Mouse (Mus musculus) brain, adult 10 weeks (tissue): ENCODE results near the gene Nipsnap1. TPM values are rescaled to one million over a fixed set of nuclear protein-coding genes. Genes with fewer than 3 reads are reported as not detected.

Source experiments
- polyA plus RNA-seq: library from polyadenylated mRNA; stranded (reverse); fragments of 350-450 nt; fragmentation: Illumina TruSeq; extraction: RNeasy Lipid Tissue Mini Kit (QIAGEN cat#74804); gene quantifications from one replicate; pipeline ENCODE4 v1.2.3, GENCODE M21; 2015; ENCODE audit warnings: low read depth, low replicate concordance

Nipsnap1 gene
- 110 TPM for polyA plus RNA-seq

DNA sequence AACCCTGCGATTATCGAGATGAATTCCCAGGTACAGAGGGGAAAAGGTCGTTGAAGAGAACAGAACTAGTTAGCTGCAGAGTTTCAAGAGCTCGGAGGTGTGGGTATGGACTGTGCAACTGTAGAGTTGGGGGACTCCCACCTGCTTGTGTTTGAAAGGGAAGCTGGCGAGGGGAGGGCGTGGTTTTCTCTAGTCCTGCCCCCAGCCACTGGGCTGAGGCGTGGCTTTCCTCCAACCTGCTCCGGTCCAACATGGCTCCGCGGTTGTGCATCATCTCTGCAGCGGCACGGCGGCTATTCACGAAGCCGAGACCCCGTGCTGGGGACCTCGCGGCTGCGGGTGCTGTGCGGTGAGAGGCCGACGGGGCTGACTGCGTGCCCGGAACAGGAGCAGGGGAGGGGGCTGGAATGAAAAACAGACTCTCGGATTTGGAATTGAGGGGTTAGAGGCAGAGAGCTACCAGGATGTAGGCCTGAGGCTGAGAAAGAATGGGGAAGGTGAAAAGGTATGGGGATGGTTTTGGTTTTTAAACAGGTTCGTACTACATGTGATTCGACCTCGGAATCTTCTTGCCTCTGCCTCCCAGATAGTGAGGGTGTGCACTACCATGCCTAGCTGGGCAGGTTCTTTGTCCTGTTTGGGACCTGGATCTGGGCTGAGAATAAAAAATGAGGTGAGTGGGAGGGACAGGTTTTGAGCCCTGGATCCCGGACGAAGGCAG, at the start of gene Nipsnap1:
Gene Nipsnap1, plus strand, starts transcription at position 197 of the 721 bp plus-strand sequence.

DNA sequence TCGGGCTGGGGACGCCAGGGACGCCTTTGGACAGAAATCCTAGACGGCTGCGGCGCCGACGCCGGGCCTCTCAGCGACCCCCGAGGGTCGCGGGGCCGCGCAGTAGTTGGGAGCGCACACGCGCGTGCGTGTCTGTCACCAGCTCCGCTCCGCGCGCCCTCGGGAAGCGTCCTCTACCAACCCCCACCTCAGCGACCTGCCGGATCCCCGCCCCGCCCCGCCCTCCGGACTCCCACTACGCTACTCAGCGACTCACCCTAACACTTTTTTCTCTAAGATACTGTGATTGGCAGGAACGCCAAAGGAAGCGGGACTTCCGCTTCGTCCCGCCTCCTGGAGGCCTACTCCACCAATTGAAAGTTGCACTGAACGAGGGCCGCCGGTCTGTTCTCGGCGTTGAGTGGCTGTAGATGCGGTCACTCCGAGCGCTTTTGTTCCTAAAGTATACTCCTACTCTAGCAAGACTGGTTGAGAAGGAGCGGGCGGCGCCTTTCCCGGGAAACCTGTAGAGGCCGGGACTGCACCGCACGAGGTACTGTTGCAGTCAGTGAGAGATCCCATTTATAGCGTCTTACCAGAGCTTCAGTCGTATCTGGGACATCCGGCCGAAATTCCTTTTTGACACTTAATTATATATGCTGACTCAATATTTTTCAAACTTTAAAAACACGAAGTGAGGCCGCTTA, 24.4 kb upstream of the Nipsnap1 start, which contains the start of gene Nf2:
Gene Nf2, minus strand, starts transcription at position 279 of the 686 bp plus-strand sequence.

DNA sequence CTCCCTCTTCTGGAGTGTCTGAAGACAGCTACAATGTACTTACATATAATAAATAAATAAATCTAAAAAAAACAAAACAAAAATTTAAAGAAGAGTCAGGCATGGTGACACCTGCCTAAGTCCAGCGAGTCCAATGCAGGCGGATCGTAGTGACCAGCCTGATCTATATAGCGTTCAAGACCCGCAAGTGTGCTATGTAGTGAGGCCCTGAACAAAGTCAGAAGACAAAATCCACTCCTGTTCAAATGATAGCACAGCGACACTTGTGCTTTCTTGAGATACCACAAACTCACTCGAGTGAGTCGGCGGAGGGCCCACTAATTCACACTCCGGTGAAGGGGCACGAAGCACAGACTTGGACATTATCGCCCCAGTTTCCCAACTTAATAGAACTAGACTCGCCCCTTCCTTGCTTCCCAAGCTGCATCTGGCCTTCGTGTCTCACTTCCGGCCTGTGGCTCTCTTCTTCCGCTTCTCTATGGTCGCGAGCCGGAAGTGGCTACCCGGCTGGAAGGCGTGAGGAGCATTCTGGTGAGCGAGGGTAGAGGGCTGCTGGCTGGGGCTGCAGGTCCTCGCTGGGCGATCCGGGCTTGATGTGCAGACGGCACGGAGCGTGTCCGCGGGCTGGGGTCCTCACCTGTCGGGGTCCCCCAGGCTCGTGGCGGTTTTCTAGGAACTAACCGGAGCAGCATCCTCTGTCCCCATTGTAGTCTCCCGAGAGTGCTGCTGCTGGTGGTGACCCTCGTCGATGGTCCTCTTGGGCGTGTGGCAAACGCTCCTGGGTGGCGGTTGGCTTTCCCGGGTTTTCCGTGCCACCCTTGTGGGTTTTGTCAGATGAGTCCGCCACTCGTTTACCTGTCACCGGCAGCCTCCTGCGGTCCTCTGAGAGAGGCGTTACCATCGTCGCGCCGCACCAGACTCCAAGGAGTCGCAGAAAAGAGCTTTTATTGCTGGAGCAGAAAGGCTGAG, 21.4 kb downstream of the Nipsnap1 start, which contains the start of gene Thoc5:
Gene Thoc5, plus strand, starts transcription at position 473 of the 969 bp plus-strand sequence.

Other genes starting within 250 kb of the Nipsnap1 start
- 16.6 TPM for gene Ascc2, start 236.2 kb upstream of the Nipsnap1 start, polyA plus RNA-seq
- gene Uqcr10, start 169.6 kb upstream of the Nipsnap1 start, polyA plus RNA-seq: 897 TPM
- 50.6 TPM for gene Zmat5, start 169.3 kb upstream of the Nipsnap1 start, polyA plus RNA-seq
- 49.2 TPM for gene Cabp7, start 127.2 kb upstream of the Nipsnap1 start, polyA plus RNA-seq
- 61.5 TPM for gene Nf2, start 24.4 kb upstream of the Nipsnap1 start, polyA plus RNA-seq
- 37.5 TPM for gene Thoc5, start 21.4 kb downstream of the Nipsnap1 start, polyA plus RNA-seq
- gene Nefh, start 74.1 kb downstream of the Nipsnap1 start, polyA plus RNA-seq: 62.0 TPM
- 110 TPM for gene Ap1b1, start 112.9 kb downstream of the Nipsnap1 start, polyA plus RNA-seq
- 54.3 TPM for gene Rasl10a, start 184.2 kb downstream of the Nipsnap1 start, polyA plus RNA-seq
- gene Gas2l1, start 191.4 kb downstream of the Nipsnap1 start, polyA plus RNA-seq: 61.8 TPM
- gene Rhbdd3, start 225.0 kb downstream of the Nipsnap1 start, polyA plus RNA-seq: 21.1 TPM
- 299 TPM for gene Ewsr1, start 225.3 kb downstream of the Nipsnap1 start, polyA plus RNA-seq